Mouse (Mus musculus): ENCODE data around the gene Olfr1512. TPM values are rescaled to one million over a fixed set of nuclear protein-coding genes. Genes with fewer than 3 reads are reported as not detected.
"Not testable (repeated sequence)": the region's sequence is repeated elsewhere in the genome, so short reads cannot be mapped to it uniquely, and the experiment has no call there.

Olfr1512 gene
- not detected in 2 replicates for polyA plus RNA-seq (2014; fragmentation: Nextera tagmentation; extraction: Ambion mirVana)

GRCm38 (mm10) chr14:52379068-52379467 is at the start of gene Olfr1512:
TSS of gene Olfr1512 (minus strand) at chr14:52379168.
- no peak within 1 kb of the TSS for H3K9ac ChIP-seq
- no peaks in the 10 kb centered on the region for H3K36me3 ChIP-seq (ENCODE audit: insufficient read depth)
- WGBS = 60% methylated on average over 2 of the region's 2 CpGs
- no peak for ATAC-seq (ENCODE audit: insufficient read depth)
- H3K4me3 ChIP-seq (ENCODE audit: low read depth, low read length) = no peak within 1 kb of the TSS
- no peaks in the 10 kb centered on the region for H3K9me3 ChIP-seq (ENCODE audit: low read depth, low read length)
- H3K4me1 ChIP-seq (ENCODE audit: insufficient read depth) = no peaks in the 10 kb centered on the region
- H3K27ac ChIP-seq (ENCODE audit: low read depth) = no peak within 1 kb of the TSS
- no peak within 1 kb of the TSS for H3K4me2 ChIP-seq
- no peaks in the 10 kb centered on the region for H3K27me3 ChIP-seq (ENCODE audit: insufficient read depth, low read length)
- no peak for DNase-seq
- no peak for TF ChIP-seq CTCF (IDR thresholded peaks at IDR 0.05; ENCODE audit: low read depth)

GRCm38 (mm10) chr14:52427686-52428085 is 48.7 kb upstream of the Olfr1512 start:
- 83% methylated on average over 1 of the region's 1 CpGs for WGBS
- ATAC-seq (ENCODE audit: insufficient read depth) = no peak
- H3K27me3 ChIP-seq (ENCODE audit: insufficient read depth, low read length) = no peaks in the 10 kb centered on the region
- no peaks in the 10 kb centered on the region for H3K9me3 ChIP-seq (ENCODE audit: low read depth, low read length)
- H3K27ac ChIP-seq (ENCODE audit: low read depth) = no peak overlapping the region
- no peak overlapping the region for H3K4me2 ChIP-seq
- H3K9ac ChIP-seq = no peak overlapping the region
- H3K4me3 ChIP-seq (ENCODE audit: low read depth, low read length) = no peak overlapping the region
- no peaks in the 10 kb centered on the region for H3K36me3 ChIP-seq (ENCODE audit: insufficient read depth)
- TF ChIP-seq CTCF (IDR thresholded peaks at IDR 0.05; ENCODE audit: low read depth) = no peak
- no peak for DNase-seq
- no peaks in the 10 kb centered on the region for H3K4me1 ChIP-seq (ENCODE audit: insufficient read depth)

DNA sequence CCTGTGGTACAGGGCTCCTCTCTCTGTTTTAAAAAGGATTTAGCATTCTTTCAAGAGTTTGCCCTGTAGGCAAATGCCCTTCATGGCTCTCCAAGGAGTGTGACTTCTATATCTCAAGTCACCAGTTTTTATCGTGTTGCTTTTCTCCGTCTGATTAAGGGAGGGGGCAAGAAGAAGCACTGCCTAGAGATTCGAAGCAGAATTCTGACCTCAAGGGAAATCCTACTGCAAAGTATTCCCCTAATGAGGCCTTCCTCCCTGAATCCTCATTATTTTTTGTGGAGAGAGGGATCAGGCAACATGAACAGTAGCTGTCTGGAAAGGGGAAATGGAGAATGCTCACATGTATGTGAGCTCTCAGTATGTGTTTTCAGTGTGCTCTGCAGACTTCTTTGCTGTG is 35.3 kb upstream of the Olfr1512 start, which contains the start of gene Olfr1510:
Gene Olfr1510 (minus strand): TSS at position 101 of the 400 bp plus-strand sequence.
- no peak for ATAC-seq (ENCODE audit: insufficient read depth)
- no peak within 1 kb of the TSS for H3K4me3 ChIP-seq (ENCODE audit: low read depth, low read length)
- DNase-seq = no peak
- H3K27ac ChIP-seq (ENCODE audit: low read depth) = no peak within 1 kb of the TSS
- 81% methylated on average over 3 of the region's 3 CpGs for WGBS
- H3K4me1 ChIP-seq (ENCODE audit: insufficient read depth) = no peaks in the 10 kb centered on the region
- no peaks in the 10 kb centered on the region for H3K27me3 ChIP-seq (ENCODE audit: insufficient read depth, low read length)
- no peak within 1 kb of the TSS for H3K9ac ChIP-seq
- no peaks in the 10 kb centered on the region for H3K36me3 ChIP-seq (ENCODE audit: insufficient read depth)
- no peak for TF ChIP-seq CTCF (IDR thresholded peaks at IDR 0.05; ENCODE audit: low read depth)
- no peak within 1 kb of the TSS for H3K4me2 ChIP-seq
- H3K9me3 ChIP-seq (ENCODE audit: low read depth, low read length) = no peaks in the 10 kb centered on the region

DNA sequence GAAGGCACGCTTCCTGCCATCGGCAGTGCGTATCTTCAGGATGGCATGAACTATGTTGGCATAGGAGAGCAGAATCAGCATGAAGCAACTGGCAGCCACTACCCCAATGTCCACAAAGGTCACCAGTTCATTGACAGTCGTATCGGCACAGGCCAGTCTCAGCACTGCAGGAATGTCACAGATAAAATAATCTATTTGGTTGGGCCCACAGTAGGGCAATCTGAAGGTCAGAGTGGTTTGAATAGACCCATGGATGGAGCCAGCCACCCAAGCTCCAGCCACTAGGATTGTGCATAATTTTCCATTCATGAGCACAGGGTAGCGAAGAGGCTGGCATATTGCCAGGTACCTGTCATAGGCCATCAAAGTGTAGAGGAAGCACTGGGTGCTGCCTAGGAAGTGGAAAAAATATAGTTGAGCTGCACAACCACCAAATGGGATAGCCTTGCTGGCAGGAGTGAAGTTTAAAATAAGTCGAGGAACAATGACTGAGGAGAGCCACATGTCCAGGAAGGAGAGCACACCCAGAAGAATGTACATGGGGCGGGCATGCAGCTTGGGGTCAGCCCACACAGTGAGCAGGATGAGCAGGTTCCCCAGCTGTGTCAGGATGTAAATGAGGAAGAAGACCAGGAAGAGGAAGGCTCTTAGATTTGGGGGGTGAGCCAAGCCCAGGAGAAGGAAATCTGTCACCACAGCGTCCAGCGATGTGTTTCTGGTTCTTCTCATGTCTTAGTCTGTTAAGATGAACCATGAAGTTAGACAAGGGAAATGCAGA is 31.4 kb upstream of the Olfr1512 start:
- H3K27ac ChIP-seq (ENCODE audit: low read depth); DNase-seq; H3K36me3 ChIP-seq (ENCODE audit: insufficient read depth); H3K27me3 ChIP-seq (ENCODE audit: insufficient read depth, low read length); H3K9ac ChIP-seq; H3K4me3 ChIP-seq (ENCODE audit: low read depth, low read length); H3K4me1 ChIP-seq (ENCODE audit: insufficient read depth); H3K9me3 ChIP-seq (ENCODE audit: low read depth, low read length); H3K4me2 ChIP-seq; ATAC-seq (ENCODE audit: insufficient read depth): not testable (repeated sequence)
- WGBS = 73% methylated on average over 7 of the region's 10 CpGs

DNA sequence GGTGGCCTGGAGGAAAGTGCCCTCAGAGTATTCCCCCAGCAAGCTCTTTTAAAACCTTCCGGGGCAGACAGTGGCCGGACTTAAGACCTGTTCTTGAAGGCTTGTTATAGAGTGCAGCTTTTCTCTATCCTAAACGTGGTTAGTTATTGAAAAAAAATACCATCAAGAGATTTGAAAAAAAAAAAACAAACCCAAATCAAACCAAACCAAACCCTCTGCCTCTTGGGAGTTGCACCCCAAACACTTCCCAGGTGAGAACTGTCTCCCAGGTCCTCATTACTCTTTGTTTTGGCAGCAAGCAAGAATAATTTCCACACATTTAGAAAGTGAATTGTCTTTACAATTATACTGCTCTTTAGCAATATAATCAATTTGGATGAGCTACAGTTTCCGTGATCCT is 18.3 kb upstream of the Olfr1512 start, which contains the start of gene Olfr1511:
Gene Olfr1511 (minus strand): TSS at position 101 of the 400 bp plus-strand sequence.
- Histone ChIP-seq H3K4me2 (no peak within 1 kb of the TSS), H3K36me3 (ENCODE audit: insufficient read depth) (no peaks in the 10 kb centered on the region), H3K4me1 (ENCODE audit: insufficient read depth) (no peaks in the 10 kb centered on the region), H3K27ac (ENCODE audit: low read depth) (no peak within 1 kb of the TSS), H3K9ac (no peak within 1 kb of the TSS), H3K27me3 (ENCODE audit: insufficient read depth, low read length) (no peaks in the 10 kb centered on the region), H3K4me3 (ENCODE audit: low read depth, low read length) (no peak within 1 kb of the TSS), H3K9me3 (ENCODE audit: low read depth, low read length) (no peaks in the 10 kb centered on the region)
- TF ChIP-seq CTCF (IDR thresholded peaks at IDR 0.05; ENCODE audit: low read depth) = no peak
- ATAC-seq (ENCODE audit: insufficient read depth) (no peak), DNase-seq (no peak)
- 70% methylated on average over 4 of the region's 4 CpGs for WGBS

- H3K27ac ChIP-seq (ENCODE audit: low read depth); H3K27me3 ChIP-seq (ENCODE audit: insufficient read depth, low read length); H3K9ac ChIP-seq; H3K4me2 ChIP-seq; H3K4me1 ChIP-seq (ENCODE audit: insufficient read depth); ATAC-seq (ENCODE audit: insufficient read depth); H3K4me3 ChIP-seq (ENCODE audit: low read depth, low read length); H3K9me3 ChIP-seq (ENCODE audit: low read depth, low read length); H3K36me3 ChIP-seq (ENCODE audit: insufficient read depth); DNase-seq: not testable (repeated sequence)
- 78% methylated on average over 9 of the region's 9 CpGs for WGBS
These were observed 11.3 kb upstream of the Olfr1512 start for GRCm38 (mm10) chr14:52390084-52390848.

DNA sequence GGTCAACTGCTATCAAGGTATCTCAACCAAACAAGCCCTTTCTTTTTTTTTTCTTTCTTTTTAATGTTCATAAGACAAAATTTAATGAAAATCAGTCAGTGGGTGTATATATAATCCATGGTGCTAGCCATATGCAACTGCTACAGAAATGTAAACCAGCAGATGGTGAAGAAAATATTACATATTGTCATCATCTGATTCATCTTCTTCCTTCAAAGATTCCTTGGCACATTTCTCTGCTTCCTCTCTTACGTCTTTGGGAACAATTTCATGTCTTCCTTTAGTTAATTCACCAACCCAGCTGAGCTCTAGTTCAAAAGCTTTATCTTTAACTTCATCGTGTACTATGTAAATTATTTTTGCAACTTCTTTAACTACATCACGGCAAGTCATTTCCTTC is 10.2 kb downstream of the Olfr1512 start:
- Histone ChIP-seq H3K9ac (no peak overlapping the region), H3K36me3 (ENCODE audit: insufficient read depth) (no peaks in the 10 kb centered on the region), H3K4me3 (ENCODE audit: low read depth, low read length) (no peak overlapping the region), H3K27ac (ENCODE audit: low read depth) (no peak overlapping the region), H3K4me1 (ENCODE audit: insufficient read depth) (no peaks in the 10 kb centered on the region), H3K27me3 (ENCODE audit: insufficient read depth, low read length) (no peaks in the 10 kb centered on the region), H3K9me3 (ENCODE audit: low read depth, low read length) (no peaks in the 10 kb centered on the region), H3K4me2 (no peak overlapping the region)
- 82% methylated on average over 3 of the region's 3 CpGs for WGBS
- DNase-seq (no peak), ATAC-seq (ENCODE audit: insufficient read depth) (no peak)
- TF ChIP-seq CTCF (IDR thresholded peaks at IDR 0.05; ENCODE audit: low read depth) = no peak

Measured in lung, embryonic 14.5 days (tissue).